Mouse (Mus musculus): ENCODE results near the gene Oasl2.
"Not testable (repeated sequence)": the region's sequence is repeated elsewhere in the genome, so short reads cannot be mapped to it uniquely, and the experiment has no call there.

Oasl2 gene

GRCm38 (mm10) chr5:114914855-114915254 is 18.1 kb downstream of the Oasl2 start:
- in situ Hi-C loops (cut with MboI, MseI), result no loop called here

DNA sequence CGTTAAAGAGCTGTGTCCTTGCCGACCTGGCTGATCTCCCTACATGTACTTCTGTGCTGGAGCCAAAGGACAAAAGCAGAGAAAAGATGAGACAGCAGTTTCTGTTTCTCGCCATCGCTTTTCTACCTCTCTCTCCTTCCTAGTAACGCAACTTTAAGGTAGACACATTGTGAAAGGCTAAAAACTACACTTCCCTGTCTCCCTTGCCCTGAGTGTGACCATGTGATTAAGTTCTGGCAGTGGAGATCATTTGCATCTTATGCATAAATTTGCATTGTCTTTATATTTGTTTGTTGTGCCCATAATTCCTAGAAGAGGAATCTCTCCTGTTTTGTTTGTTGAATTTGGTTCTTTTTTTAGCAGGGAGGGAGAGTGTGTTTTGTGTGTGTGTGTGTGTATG is 19.1 kb downstream of the Oasl2 start:
- in situ Hi-C loops (cut with MboI, MseI), result no loop called here

GRCm38 (mm10) chr5:114916777-114917176 is 20.0 kb downstream of the Oasl2 start:
- in situ Hi-C loops (cut with MboI, MseI), result no loop called here

- in situ Hi-C loops (cut with MboI, MseI), result not testable (repeated sequence)
Observed at GRCm38 (mm10) chr5:114917357-114917756, 20.6 kb downstream of the Oasl2 start.

DNA sequence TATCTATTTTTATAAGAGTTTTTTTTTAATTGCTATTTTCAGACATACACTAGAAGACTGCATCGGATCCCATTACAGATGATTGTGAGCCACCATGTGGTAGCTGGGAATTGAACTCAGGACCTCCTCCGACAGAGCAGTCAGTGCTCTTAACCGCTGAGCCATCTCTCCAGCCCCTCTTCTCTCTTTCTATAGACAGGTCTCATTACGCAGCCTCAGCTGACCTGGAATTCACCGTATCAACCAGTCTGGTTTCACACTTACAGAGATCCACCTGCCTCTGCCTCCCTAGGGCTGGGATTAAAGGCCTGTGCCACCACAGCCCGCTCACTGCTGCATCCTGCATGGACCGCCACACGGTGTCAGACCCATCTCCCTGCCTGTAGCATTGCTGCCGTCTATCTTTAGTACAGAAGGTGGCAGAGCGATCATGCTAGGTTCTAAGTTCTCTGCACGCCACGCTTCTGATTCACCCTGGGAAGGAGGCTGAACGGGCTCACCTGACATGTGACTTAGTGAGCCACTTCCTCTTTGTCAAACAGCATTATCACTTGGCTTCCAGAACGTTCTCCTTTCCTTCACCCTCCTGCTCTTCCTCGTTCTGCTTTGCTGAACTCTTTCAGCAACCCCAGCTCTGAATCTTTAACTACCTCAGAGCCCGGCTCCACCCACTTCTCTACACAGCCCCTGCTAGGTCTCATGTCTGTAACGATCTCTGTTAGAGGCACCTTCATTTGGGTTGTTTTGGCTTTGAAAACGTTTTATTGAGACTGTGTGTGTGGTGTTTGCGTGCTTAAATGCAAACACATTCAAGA is 25.0 kb downstream of the Oasl2 start:
- in situ Hi-C loops (cut with MboI, MseI), result no loop called here

DNA sequence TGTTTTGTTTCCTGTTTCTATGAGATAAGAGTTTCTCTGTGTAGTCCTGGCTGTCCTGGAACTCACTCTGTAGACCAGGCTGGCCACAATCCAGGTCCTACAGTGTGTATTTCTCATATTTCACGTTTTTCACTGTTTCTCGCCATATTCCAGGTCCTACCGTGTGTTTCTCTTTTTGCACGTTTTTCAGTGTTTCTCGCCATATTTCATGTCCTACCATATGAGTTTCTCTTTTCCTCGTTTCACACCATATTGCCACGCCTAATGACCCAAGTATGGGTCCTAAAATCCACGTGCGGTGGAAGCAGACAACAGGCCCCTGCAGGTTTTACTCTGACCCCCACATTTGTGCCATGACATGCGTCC is 25.6 kb downstream of the Oasl2 start:
- in situ Hi-C loops (cut with MboI, MseI), result no loop called here

GRCm38 (mm10) chr5:114922998-114923473 is 26.3 kb downstream of the Oasl2 start, which contains the start of gene Oasl1:
Gene Oasl1, plus strand, starts transcription at chr5:114923240.
- in situ Hi-C loops (cut with MboI, MseI), result no loop called here

- in situ Hi-C loops (cut with MboI, MseI), result no loop called here
Observed at GRCm38 (mm10) chr5:114926153-114926684, 29.5 kb downstream of the Oasl2 start.

DNA sequence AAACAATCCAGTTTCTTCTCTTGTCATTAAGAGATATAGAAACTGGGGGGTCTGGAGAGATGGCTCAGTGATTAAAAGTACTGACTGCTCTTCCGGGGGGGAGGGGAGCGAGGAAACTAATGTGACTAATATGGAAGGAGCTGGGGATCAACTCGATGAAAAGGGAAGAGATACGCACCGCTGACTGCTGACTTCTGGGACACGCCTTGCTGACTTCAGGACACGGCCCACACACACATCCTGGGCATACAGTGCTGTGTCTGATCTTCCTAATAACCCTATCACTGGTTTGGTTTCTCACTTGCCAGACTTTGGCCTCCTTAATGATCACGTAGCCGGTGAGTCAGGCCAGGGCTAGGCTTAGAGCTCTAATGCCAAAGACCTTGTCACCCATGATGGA is 30.0 kb downstream of the Oasl2 start:
- in situ Hi-C loops (cut with MboI, MseI), result no loop called here

DNA sequence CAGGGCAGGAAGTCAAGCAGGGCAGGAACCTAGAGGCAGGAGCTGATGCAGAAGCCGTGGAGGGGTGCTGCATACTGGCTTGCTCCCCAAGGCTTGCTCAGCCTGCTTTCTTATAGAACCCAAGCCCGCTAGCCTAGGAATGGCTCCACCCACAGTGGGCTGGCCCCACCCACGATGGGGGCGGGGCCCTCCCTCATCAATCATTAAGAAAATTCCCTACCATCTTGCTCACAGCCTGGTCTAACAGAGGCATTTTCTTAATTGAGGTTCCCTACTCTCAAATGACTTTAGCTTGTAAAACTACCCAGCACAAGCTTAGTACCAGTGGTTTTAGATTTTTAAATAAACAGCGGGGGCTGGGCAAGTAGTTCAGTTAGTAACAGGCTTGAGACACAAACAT is 34.9 kb downstream of the Oasl2 start:
- in situ Hi-C loops (cut with MboI, MseI), result no loop called here

- in situ Hi-C loops (cut with MboI, MseI), result no loop called here
Observed at GRCm38 (mm10) chr5:114933206-114933605, 36.5 kb downstream of the Oasl2 start.

GRCm38 (mm10) chr5:114935838-114936237 is 39.1 kb downstream of the Oasl2 start:
- in situ Hi-C loops (cut with MboI, MseI), result no loop called here

- in situ Hi-C loops (cut with MboI, MseI), result not testable (repeated sequence)
Observed at GRCm38 (mm10) chr5:114941138-114941537, 44.4 kb downstream of the Oasl2 start.

- in situ Hi-C loops (cut with MboI, MseI), result no loop called here
Observed at GRCm38 (mm10) chr5:114942074-114942765, 45.5 kb downstream of the Oasl2 start, which contains the start of gene 2210016L21Rik. Gene 2210016L21Rik, plus strand, starts transcription at chr5:114942158.

- in situ Hi-C loops (cut with MboI, MseI), result no loop called here
Observed at GRCm38 (mm10) chr5:114942766-114943130, 46.0 kb downstream of the Oasl2 start.

- in situ Hi-C loops (cut with MboI, MseI), result no loop called here
Observed at GRCm38 (mm10) chr5:114945072-114945471, 48.3 kb downstream of the Oasl2 start.

- in situ Hi-C loops (cut with MboI, MseI), result no loop called here
Observed at GRCm38 (mm10) chr5:114948891-114949290, 52.2 kb downstream of the Oasl2 start.

DNA sequence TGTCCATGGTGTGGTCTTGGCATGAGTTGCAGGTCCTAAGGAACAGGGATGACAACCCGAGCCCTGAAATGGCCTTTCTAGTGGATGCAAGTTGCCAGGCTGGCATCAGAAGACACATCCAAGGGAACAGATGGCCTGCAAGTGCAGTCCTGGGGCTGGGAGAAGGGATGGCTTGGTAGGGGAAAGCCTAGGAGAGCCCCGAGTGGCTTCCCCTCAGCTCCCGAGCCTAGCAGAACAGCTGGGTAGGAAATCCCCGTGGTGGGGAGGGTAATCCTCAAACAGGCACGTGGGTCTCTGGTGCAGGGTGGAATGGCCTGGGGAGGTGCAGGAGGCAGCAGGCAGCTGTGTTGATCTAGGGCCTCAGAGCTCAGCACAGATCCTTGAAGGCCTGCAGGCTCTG is 52.6 kb downstream of the Oasl2 start:
- in situ Hi-C loops (cut with MboI, MseI), result no loop called here

GRCm38 (mm10) chr5:114949812-114950211 is 53.1 kb downstream of the Oasl2 start:
- in situ Hi-C loops (cut with MboI, MseI), result no loop called here

DNA sequence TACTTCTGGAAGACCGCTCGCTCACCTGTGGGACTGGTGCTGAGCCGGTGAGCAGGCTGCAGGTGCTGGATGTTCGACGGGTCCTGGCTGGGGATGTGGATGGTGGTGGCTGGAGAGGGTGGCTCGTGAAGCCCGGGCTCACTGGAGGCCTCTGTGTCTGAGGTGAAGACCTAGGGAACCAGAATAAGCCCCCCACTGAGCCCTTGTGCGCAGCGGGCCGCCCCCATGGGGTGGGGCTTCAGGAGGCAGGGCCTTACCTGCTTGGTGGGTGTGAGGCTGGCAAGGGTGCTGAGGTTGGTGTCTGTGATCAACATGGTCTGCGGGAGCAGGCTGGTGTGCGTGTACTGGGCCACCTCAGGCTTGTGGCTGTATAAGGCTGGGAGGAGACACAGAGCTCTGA is 53.9 kb downstream of the Oasl2 start:
- in situ Hi-C loops (cut with MboI, MseI), result no loop called here

DNA sequence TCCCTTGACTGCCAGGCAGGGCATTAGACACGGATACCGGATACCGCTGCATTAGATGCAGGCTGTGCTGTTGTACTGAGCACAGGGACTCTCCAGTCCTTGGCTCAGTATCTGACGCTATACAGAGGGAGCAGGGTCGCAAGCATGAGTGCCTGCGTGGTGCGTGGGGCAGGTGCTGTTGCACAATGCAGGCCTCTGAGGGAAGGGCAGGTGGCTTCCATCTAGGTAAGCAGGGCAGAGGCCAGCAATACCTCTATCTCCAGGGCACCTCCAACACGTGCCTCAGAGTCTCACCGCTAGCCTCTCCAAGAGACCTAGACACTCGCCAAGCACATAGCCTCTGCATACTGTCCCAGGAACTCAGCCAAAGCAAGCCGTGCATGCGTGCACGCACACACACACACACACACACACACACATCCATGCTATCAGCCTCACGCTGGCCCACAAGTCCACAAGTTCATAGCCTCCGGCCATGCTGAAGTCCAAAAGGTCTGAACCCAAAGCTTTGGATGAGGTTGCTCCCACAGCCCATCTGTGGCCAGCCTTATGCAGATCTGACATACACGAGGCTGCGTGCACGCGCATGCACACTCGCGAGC is 54.6 kb downstream of the Oasl2 start:
- in situ Hi-C loops (cut with MboI, MseI), result no loop called here

GRCm38 (mm10) chr5:114953326-114953725 is 56.6 kb downstream of the Oasl2 start:
- in situ Hi-C loops (cut with MboI, MseI), result no loop called here

Measured in T-helper 17 cell (primary cell).